Mouse (Mus musculus) limb, embryonic 10.5 days (tissue): ENCODE measurements at regions not wholly inside any gene's neighbourhood (a gene's known extent, or its start where the extent isn't known, plus 50 kb on each side); places are given as distances from the start of the nearest gene placed in this dataset.

ENCODE experiments used
- DNase-seq: peaks from one replicate; pipeline ENCODE4 v3.0.0-alpha.2; 2017; ENCODE audit warnings: low spot score
- H3K27ac ChIP-seq: fragments of 300-500 bp; sonication (generic); 2 replicates; pipeline ENCODE4 v1.5.1; 2016; ENCODE audit warnings: mild to moderate bottlenecking
- H3K27me3 ChIP-seq: fragments of 300-500 bp; sonication (generic); 2 replicates; pipeline ENCODE4 v1.6.1; 2016; ENCODE audit warnings: low read depth, mild to moderate bottlenecking; ENCODE audit not compliant: poor library complexity, severe bottlenecking
- H3K36me3 ChIP-seq: fragments of 300-500 bp; sonication (generic); 2 replicates; pipeline ENCODE4 v1.6.1; 2016; ENCODE audit warnings: mild to moderate bottlenecking, moderate library complexity
- H3K4me1 ChIP-seq: fragments of 300-500 bp; sonication (generic); 2 replicates; pipeline ENCODE4 v1.6.1; 2016
- H3K4me3 ChIP-seq: fragments of 300-500 bp; sonication (generic); 2 replicates; pipeline ENCODE4 v1.5.1; 2016; ENCODE audit warnings: mild to moderate bottlenecking, moderate library complexity
- H3K9me3 ChIP-seq: fragments of 300-500 bp; sonication (generic); replicated peaks from 2 replicates; pipeline ENCODE4 v1.6.1; 2016; ENCODE audit warnings: mild to moderate bottlenecking
- WGBS: fragments of 180-500 bp; shearing (Covaris S2); methylation state at CpG from one replicate; pipeline ENCODE4 v1.1.7; 2016; 5-methylcytosine and 5-hydroxymethylcytosine counted together

- H3K27me3 ChIP-seq = peaks cover 69% of the 10 kb centered on the region
- H3K9me3 ChIP-seq = no peaks in the 10 kb centered on the region
- H3K36me3 ChIP-seq = no peaks in the 10 kb centered on the region
- H3K4me3 ChIP-seq = no peak overlapping the region
- peaks cover 47% of the 10 kb centered on the region for H3K4me1 ChIP-seq
- peak overlapping the region; percentile 75; the same call in 1 of the 2 replicates for H3K27ac ChIP-seq
- 15% methylated on average over 3 of the region's 3 CpGs for WGBS
- peak; percentile 75 for DNase-seq
These were observed 145.1 kb upstream of the Elac2 start for GRCm38 (mm10) chr11:64833786-64834185.

GRCm38 (mm10) chr11:64836771-64837170 lies 142.1 kb upstream of the Elac2 start:
- no peak for DNase-seq
- Histone ChIP-seq H3K27ac (no peak overlapping the region), H3K27me3 (peaks cover 65% of the 10 kb centered on the region), H3K4me3 (no peak overlapping the region), H3K9me3 (no peaks in the 10 kb centered on the region), H3K36me3 (no peaks in the 10 kb centered on the region), H3K4me1 (peaks cover 40% of the 10 kb centered on the region)
- 74% methylated on average over 8 of the region's 8 CpGs for WGBS

GRCm38 (mm10) chr11:64841092-64841491 lies 137.7 kb upstream of the Elac2 start:
- no peaks in the 10 kb centered on the region for H3K9me3 ChIP-seq
- no peak overlapping the region for H3K4me3 ChIP-seq
- H3K4me1 ChIP-seq = peaks cover 19% of the 10 kb centered on the region
- peaks cover 51% of the 10 kb centered on the region for H3K27me3 ChIP-seq
- no peak overlapping the region for H3K27ac ChIP-seq
- no peak for DNase-seq
- H3K36me3 ChIP-seq = no peaks in the 10 kb centered on the region
- 88% methylated on average over 2 of the region's 2 CpGs for WGBS

- peak overlapping the region; percentile 14; the same call in 1 of the 2 replicates for H3K27ac ChIP-seq
- no peak overlapping the region for H3K4me3 ChIP-seq
- DNase-seq = peak; percentile 47
These were observed 135.9 kb upstream of the Elac2 start for GRCm38 (mm10) chr11:64842775-64843530.

GRCm38 (mm10) chr11:64846577-64847147 lies 132.2 kb upstream of the Elac2 start:
- Histone ChIP-seq H3K9me3 (no peaks in the 10 kb centered on the region), H3K4me3 (no peak overlapping the region), H3K27ac (no peak overlapping the region), H3K36me3 (no peaks in the 10 kb centered on the region), H3K4me1 (peaks cover 16% of the 10 kb centered on the region), H3K27me3 (peaks cover 5% of the 10 kb centered on the region; the same call in 1 of the 2 replicates)
- DNase-seq = no peak
- 91% methylated on average over 7 of the region's 7 CpGs for WGBS

More at GRCm38 (mm10) chr11:64842775-64843530, 135.9 kb upstream of the Elac2 start:
- 55% methylated on average over 18 of the region's 18 CpGs for WGBS
- peaks cover 33% of the 10 kb centered on the region for H3K27me3 ChIP-seq
- no peaks in the 10 kb centered on the region for H3K9me3 ChIP-seq
- H3K4me1 ChIP-seq = peaks cover 16% of the 10 kb centered on the region
- no peaks in the 10 kb centered on the region for H3K36me3 ChIP-seq

GRCm38 (mm10) chr11:64859636-64860035 lies 119.2 kb upstream of the Elac2 start:
- WGBS = 22% methylated on average over 3 of the region's 3 CpGs
- peak; percentile 46 for DNase-seq
- H3K36me3 ChIP-seq = no peaks in the 10 kb centered on the region
- peaks cover 4% of the 10 kb centered on the region for H3K4me1 ChIP-seq
- H3K27me3 ChIP-seq = no peaks in the 10 kb centered on the region
- H3K9me3 ChIP-seq = no peaks in the 10 kb centered on the region
- no peak overlapping the region for H3K27ac ChIP-seq
- H3K4me3 ChIP-seq = no peak overlapping the region

GRCm38 (mm10) chr11:64880674-64881073 lies 98.2 kb upstream of the Elac2 start:
- H3K27ac ChIP-seq = no peak overlapping the region
- peaks cover 4% of the 10 kb centered on the region for H3K4me1 ChIP-seq
- H3K9me3 ChIP-seq = no peaks in the 10 kb centered on the region
- no peaks in the 10 kb centered on the region for H3K36me3 ChIP-seq
- peak; percentile 53 for DNase-seq
- 32% methylated on average over 8 of the region's 8 CpGs for WGBS
- no peak overlapping the region for H3K4me3 ChIP-seq
- peaks cover 43% of the 10 kb centered on the region; the same call in 1 of the 2 replicates for H3K27me3 ChIP-seq

- WGBS = 68% methylated on average over 2 of the region's 2 CpGs
- H3K27ac ChIP-seq = no peak overlapping the region
- H3K4me3 ChIP-seq = no peak overlapping the region
- DNase-seq = no peak
- H3K36me3 ChIP-seq = no peaks in the 10 kb centered on the region
- peaks cover 82% of the 10 kb centered on the region for H3K27me3 ChIP-seq
- H3K9me3 ChIP-seq = no peaks in the 10 kb centered on the region
- peaks cover 13% of the 10 kb centered on the region for H3K4me1 ChIP-seq
These were observed 94.3 kb upstream of the Elac2 start for GRCm38 (mm10) chr11:64884518-64884917.

- H3K27ac ChIP-seq = peak overlapping the region; percentile 19; the same call in 1 of the 2 replicates
- peaks cover 11% of the 10 kb centered on the region for H3K4me1 ChIP-seq
- no peaks in the 10 kb centered on the region for H3K36me3 ChIP-seq
- H3K9me3 ChIP-seq = no peaks in the 10 kb centered on the region
- peaks cover 80% of the 10 kb centered on the region for H3K27me3 ChIP-seq
- no peak for DNase-seq
- no peak overlapping the region for H3K4me3 ChIP-seq
- 32% methylated on average over 11 of the region's 11 CpGs for WGBS
These were observed 89.4 kb upstream of the Elac2 start for GRCm38 (mm10) chr11:64889335-64890020.

- DNase-seq = peak; percentile 72
- Histone ChIP-seq H3K27ac (no peak overlapping the region), H3K4me1 (peaks cover 11% of the 10 kb centered on the region), H3K27me3 (peaks cover 81% of the 10 kb centered on the region), H3K4me3 (no peak overlapping the region), H3K36me3 (no peaks in the 10 kb centered on the region), H3K9me3 (no peaks in the 10 kb centered on the region)
- WGBS = 41% methylated on average over 3 of the region's 3 CpGs
These were observed 88.1 kb upstream of the Elac2 start for GRCm38 (mm10) chr11:64890776-64891175.

GRCm38 (mm10) chr11:64895804-64896466 lies 82.9 kb upstream of the Elac2 start:
- Histone ChIP-seq H3K9me3 (no peaks in the 10 kb centered on the region), H3K27me3 (peaks cover 73% of the 10 kb centered on the region), H3K36me3 (no peaks in the 10 kb centered on the region), H3K4me3 (no peak overlapping the region), H3K4me1 (peaks cover 35% of the 10 kb centered on the region), H3K27ac (no peak overlapping the region)
- no peak for DNase-seq
- WGBS = 86% methylated on average over 14 of the region's 14 CpGs

- WGBS = 16% methylated on average over 17 of the region's 17 CpGs
- H3K36me3 ChIP-seq = no peaks in the 10 kb centered on the region
- H3K27me3 ChIP-seq = peaks cover 84% of the 10 kb centered on the region
- no peaks in the 10 kb centered on the region for H3K9me3 ChIP-seq
- H3K27ac ChIP-seq = peak overlapping the region; percentile 70; the same call in 1 of the 2 replicates
- peaks cover 35% of the 10 kb centered on the region for H3K4me1 ChIP-seq
- H3K4me3 ChIP-seq = 0 out of 2 replicates have a peak overlapping the region, but pooled peaks have one; percentile 15
- peak; percentile 86 for DNase-seq
These were observed 79.9 kb upstream of the Elac2 start for GRCm38 (mm10) chr11:64898758-64899586.
